Mouse (Mus musculus) gastrocnemius, postnatal 25 days (tissue): ENCODE measurements around the gene Olfr588-ps1. TPM values are rescaled to one million over a fixed set of nuclear protein-coding genes. Genes with fewer than 3 reads are reported as not detected.
"Not testable (repeated sequence)": the region's sequence is repeated elsewhere in the genome, so short reads cannot be mapped to it uniquely, and the experiment has no call there.

Source experiments
- DNase-seq: peaks from one replicate; pipeline ENCODE4 v3.0.0; 2022
- long read RNA-seq, 2 experiments: library from polyadenylated mRNA; stranded (forward); transcript quantifications; one replicate each; pipeline ENCODE4 v2.0.0; 2021
- total RNA-seq, 2 experiments: library from RNA; stranded (reverse); gene quantifications; 1 replicate in 1 of 2; 2 replicates in 1 of 2; pipeline ENCODE4 v1.2.3; 2021

The Olfr588-ps1 gene
- not detected for total RNA-seq
- long read RNA-seq, experiment 1: 0 reads
- long read RNA-seq, experiment 2: 0 reads

DNA sequence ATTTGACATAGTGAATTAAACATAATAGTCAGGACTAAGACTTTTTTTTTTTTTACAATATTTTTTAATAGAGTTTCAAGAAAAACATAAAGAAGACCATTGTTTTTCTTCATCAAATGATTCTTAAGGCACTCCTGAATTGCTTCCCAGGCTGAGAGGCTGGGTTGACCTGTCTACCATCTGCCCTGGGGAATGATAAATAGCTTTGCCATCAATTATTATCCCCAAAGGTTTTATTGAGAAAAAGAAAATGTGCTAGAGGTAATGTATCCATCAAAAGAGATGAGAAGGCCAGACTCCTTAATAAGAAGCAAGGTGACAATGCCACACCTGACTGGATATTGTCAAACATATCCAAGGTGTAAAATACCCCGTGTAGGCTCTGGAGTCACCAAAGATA, at the start of gene Olfr588-ps1:
Gene Olfr588-ps1, plus strand, starts transcription at position 301 of the 400 bp plus-strand sequence.
- DNase-seq: no peak

DNA sequence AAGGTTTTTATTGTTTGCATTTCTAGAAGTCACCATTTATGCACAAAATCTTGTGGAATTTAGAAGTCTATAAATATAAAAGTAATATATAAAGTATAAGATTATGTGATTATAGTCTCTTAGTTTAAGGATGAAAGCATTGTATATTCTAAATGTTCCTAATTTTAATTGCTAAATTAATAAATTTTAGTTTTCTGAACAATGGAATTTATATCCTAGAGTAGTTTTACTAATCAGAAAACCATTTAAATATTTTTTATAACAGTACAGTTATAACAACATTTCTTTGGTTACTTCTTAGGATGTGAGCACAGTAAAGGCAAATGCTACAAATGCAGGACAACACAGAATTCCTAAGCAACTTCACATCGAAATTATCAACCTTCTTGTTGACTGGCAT, 43.3 kb upstream of the Olfr588-ps1 start, which contains the start of gene Olfr585:
Gene Olfr585, plus strand, starts transcription at position 301 of the 400 bp plus-strand sequence.
- DNase-seq: no peak

DNA sequence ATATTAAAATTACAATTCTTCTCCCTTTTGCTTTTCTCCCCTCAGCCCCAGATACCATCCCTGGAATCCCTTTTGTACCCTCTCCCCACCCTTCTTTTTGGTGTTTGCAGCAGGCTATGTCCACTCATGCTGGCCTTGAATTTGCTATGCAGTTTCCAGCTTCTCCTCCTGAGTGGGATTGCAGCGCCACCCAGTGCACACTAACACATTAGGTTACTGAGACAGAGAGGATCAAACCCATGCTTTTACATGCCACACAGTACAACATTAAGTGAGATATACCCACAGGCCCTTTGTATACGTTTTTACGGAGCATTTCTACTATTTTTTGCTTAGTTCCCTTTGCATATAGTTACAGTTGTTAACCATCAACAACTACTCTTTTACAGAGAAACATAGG, 21.3 kb upstream of the Olfr588-ps1 start:
- no peak for DNase-seq

GRCm38 (mm10) chr7:103125538-103125937, 15.1 kb upstream of the Olfr588-ps1 start, which contains the start of gene Olfr586:
Gene Olfr586, minus strand, starts transcription at chr7:103125638.
- DNase-seq: no peak

DNA sequence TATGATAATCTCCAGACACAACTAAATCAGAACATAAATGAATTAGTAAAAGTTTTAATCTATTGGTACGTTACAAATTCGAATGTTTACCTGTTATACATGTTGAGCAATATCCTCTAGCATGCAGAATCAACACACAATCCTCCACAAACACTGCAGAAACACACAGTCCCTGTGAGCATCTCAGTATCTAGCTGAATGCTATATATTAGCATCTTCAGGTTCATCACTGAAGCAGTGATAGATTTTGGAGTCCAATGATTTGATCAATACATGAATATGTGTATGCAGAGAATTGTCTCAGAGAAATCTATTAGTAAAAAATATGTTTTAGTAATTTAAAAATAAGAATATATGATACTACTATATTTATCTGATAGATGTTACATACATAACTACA, 15.6 kb downstream of the Olfr588-ps1 start, which contains the start of gene Olfr589:
Gene Olfr589, minus strand, starts transcription at position 101 of the 400 bp plus-strand sequence.
- DNase-seq: no peak

DNA sequence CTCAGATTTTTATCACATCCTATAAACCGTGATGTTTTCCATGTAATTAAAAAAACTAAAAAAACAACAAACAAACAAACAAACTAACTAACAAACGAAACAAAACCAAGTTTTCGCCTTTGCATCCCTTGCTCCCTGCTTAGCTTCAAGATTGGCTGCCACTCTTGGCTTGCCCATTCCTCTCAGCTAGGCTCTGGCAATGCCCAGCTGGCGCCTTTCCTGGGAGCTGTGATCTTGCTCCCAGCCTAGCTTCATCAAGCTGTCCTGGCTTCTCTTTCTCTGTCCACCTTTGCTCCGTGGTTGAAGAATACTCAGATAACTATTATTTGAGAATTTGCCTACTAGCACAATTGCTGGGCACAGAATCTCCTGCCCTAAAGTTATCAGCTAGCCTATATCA, 29.0 kb downstream of the Olfr588-ps1 start:
- DNase-seq: no peak

DNA sequence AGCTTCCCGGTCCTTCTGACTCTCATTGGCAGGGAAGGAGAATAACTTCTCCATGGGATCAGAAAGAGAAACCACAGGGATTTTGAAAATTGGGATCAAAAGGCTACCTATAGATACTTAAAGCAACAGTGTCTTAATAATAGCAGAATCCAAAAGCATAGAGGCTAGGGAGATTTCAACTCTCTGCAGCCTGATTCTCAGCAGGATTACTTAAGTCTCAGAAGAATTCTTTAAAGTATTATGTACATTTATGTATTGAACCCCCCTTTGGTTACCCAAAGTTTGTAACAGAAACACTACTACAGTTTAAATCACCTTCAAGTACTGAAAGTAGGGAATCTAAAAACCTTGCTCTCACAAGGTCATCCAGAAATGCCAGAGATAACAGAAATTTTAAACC, 37.6 kb downstream of the Olfr588-ps1 start, which contains the start of gene Olfr591:
Gene Olfr591, minus strand, starts transcription at position 101 of the 400 bp plus-strand sequence.
- no peak for DNase-seq

DNA sequence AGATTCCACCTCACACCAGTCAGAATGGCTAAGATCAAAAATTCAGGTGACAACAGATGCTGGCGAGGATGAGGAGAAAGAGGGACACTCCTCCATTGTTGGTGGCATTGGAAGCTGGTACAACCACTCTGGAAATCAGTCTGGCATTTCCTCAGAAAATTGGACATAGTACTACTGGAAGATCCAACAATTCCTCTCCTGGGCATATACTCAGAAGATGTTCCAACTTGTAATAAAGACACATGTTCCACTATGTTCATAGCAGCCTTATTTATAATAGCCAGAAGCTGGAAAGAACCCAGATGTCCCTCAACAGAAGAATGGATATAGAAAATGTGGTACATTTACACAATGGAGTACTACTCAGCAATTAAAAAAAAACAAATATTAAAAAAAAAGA, 43.8 kb downstream of the Olfr588-ps1 start, which contains the start of gene Olfr592:
Gene Olfr592, plus strand, starts transcription at position 301 of the 400 bp plus-strand sequence.
- not testable (repeated sequence) for DNase-seq

Other genes starting within 250 kb of the Olfr588-ps1 start
- not detected for gene Olfr569, start 250.0 kb upstream of the Olfr588-ps1 start, total RNA-seq
- gene Olfr570, start 246.3 kb upstream of the Olfr588-ps1 start, total RNA-seq: not detected
- gene Olfr571, start 223.3 kb upstream of the Olfr588-ps1 start, total RNA-seq: not detected
- not detected for gene Olfr572, start 216.5 kb upstream of the Olfr588-ps1 start, total RNA-seq
- not detected for gene Olfr573-ps1, start 198.3 kb upstream of the Olfr588-ps1 start, total RNA-seq
- not detected for gene Olfr574, start 192.4 kb upstream of the Olfr588-ps1 start, total RNA-seq
- not detected for gene Olfr575, start 182.1 kb upstream of the Olfr588-ps1 start, total RNA-seq
- not detected for gene Olfr576, start 178.2 kb upstream of the Olfr588-ps1 start, total RNA-seq
- not detected for gene Olfr577, start 164.9 kb upstream of the Olfr588-ps1 start, total RNA-seq
- not detected for gene Olfr578, start 151.6 kb upstream of the Olfr588-ps1 start, total RNA-seq
- gene Olfr582, start 102.9 kb upstream of the Olfr588-ps1 start, total RNA-seq: not detected
- not detected for gene Olfr583, start 89.6 kb upstream of the Olfr588-ps1 start, total RNA-seq
- gene Olfr584, start 59.0 kb upstream of the Olfr588-ps1 start, total RNA-seq: not detected
- not detected for gene Olfr585, start 43.2 kb upstream of the Olfr588-ps1 start, total RNA-seq
- not detected for gene Olfr586, start 15.2 kb upstream of the Olfr588-ps1 start, total RNA-seq
- not detected for gene Olfr589, start 15.5 kb downstream of the Olfr588-ps1 start, total RNA-seq
- not detected for gene Olfr591, start 37.5 kb downstream of the Olfr588-ps1 start, total RNA-seq
- gene Olfr592, start 43.9 kb downstream of the Olfr588-ps1 start, total RNA-seq: not detected
- not detected for gene Olfr593, start 71.0 kb downstream of the Olfr588-ps1 start, total RNA-seq
- not detected for gene Olfr594, start 76.1 kb downstream of the Olfr588-ps1 start, total RNA-seq
- gene Usp17ld, start 111.6 kb downstream of the Olfr588-ps1 start, total RNA-seq: not detected
- not detected for gene Olfr596, start 164.8 kb downstream of the Olfr588-ps1 start, total RNA-seq
- not detected for gene Olfr597, start 175.4 kb downstream of the Olfr588-ps1 start, total RNA-seq
- gene Olfr598, start 182.7 kb downstream of the Olfr588-ps1 start, total RNA-seq: not detected
- gene Olfr599, start 195.0 kb downstream of the Olfr588-ps1 start, total RNA-seq: not detected
- not detected for gene Olfr600, start 208.8 kb downstream of the Olfr588-ps1 start, total RNA-seq
- not detected for gene Olfr601, start 221.8 kb downstream of the Olfr588-ps1 start, total RNA-seq
- gene Olfr603, start 245.3 kb downstream of the Olfr588-ps1 start, total RNA-seq: not detected